Mouse (Mus musculus) cerebellum, adult 9-10 months (tissue): ENCODE data around the gene Sobp.
A peak's percentile ranks its signal among the peaks of the same experiment; 100 is the strongest.

ENCODE experiments used
- DNase-seq: peaks from one replicate; pipeline ENCODE4 v3.0.0; 2022

Gene Sobp

DNA sequence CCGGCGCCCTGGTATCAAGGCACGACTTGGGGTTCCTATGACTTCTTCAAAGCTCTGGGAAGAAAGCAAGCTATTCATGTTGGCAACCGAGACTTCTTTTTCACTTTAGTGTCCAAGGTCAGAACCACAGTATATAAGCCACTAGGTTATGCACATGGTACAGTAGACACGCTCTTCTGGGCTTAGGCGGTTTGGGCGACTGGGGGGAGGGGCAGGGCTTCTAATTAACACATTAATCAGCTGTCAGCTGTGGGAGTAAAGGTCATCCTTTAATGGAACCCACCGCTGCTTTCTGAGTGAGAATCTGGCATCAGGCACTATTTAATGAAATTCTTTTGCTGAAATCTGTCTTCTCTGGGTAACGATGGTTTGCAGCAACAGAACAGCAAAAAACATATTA lies 147.3 kb downstream of the Sobp start:
- no peak for DNase-seq

DNA sequence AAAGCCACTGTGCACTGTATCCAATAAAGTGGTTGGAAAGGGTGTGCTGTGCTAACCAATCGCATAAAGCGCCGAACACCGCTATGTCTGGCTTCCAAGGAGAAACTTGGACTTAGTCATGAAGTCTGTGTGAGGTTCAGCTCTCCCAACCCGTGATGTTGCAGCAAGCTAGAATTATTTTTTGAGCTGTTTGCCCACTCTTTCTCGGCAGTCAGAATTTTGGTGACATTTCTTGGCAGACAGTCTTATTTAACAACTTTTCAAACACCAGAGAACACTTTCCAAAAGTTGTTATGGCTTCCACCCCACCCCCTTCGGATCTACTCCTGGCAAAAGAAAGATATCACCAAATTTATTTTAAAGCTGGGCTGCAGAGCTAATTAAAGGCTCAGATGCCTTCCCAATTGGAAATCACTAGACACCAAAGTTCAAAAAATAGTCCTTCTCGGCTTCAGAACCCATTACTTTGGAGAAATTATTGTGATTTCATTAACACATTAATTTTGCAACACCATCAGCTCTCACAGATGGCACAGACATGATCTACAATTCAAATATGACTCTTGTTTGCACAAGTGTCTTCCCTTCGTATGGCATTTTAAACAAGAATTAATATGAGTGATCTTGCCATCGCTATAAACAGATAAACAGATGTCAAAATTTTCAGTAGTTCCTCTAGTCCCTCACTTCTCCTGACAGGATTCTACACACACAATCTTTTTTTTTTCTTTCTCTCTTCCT lies 150.7 kb downstream of the Sobp start:
- DNase-seq, result no peak

DNA sequence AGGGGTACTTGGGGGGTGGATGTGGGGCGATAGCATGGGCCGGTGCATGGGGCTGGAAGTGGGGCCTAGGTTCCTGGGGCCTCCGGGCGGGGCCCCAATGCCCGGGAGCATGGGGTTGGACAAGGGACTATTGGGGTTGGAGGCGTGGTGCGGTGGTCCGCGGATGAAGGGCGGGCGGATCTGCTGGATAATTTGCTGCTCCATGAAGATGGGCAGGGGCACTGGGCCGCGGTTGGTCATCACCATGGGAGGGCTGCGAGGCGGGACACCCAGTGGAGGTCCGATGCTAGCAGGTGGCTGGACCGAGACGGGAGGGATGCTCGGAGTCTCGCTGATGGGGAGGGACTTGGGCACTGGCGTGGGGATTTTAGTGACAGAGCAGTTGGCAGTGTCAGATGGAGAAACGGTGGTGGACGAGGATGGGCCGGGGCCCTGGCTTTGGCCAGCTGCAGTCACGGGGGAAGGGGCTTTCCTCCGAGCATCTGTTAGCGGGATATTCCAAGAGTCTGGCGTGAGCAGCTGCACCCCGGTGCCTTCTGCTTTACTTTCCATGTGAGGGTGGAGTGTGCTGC lies 152.1 kb downstream of the Sobp start:
- peak; percentile 38 for DNase-seq

GRCm38 (mm10) chr10:43021512-43022116 lies 152.7 kb downstream of the Sobp start:
- peak; percentile 55 for DNase-seq

- DNase-seq, result peak; percentile 71
Measured at GRCm38 (mm10) chr10:43021017-43021416, 153.3 kb downstream of the Sobp start.

DNA sequence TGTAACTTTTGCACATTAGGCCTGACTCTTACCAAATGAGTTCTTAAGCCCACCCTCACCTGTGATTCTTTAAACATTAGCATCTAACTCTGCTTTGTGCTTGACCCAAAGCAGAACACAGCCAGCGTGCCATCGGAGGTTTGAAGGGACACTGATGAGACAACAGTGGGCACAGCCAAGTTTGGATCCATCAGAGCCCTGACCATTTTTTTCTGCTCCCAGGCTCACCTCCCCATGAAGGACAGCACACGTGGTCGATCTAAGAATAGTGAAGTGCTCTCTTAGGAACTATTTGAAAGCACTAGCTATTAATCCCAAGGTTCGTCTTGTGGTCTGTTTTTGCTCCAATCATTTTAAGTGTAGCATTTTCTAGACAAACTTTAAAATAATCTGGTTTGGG lies 159.5 kb downstream of the Sobp start:
- no peak for DNase-seq

DNA sequence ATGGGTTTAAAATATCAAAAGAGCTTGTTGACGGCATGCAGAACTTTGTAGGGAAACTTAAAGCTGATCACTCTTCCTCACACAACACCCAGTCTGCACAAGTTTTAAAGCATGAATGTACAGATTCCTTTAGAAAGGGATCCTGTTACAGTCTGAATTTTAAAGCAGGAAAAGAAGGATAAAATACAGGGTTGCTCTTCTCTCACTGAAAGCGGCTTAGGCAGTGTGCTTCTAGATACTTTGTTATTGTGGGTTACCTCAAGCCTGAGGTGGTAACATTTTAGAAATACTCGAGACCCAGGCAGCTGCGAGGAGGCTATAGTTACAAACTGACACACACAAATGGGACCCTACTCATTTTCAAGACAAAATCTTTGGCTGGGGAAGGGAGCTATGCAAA lies 160.0 kb downstream of the Sobp start:
- no peak for DNase-seq

- DNase-seq, result no peak
Measured at GRCm38 (mm10) chr10:43008116-43008515, 166.2 kb downstream of the Sobp start.

DNA sequence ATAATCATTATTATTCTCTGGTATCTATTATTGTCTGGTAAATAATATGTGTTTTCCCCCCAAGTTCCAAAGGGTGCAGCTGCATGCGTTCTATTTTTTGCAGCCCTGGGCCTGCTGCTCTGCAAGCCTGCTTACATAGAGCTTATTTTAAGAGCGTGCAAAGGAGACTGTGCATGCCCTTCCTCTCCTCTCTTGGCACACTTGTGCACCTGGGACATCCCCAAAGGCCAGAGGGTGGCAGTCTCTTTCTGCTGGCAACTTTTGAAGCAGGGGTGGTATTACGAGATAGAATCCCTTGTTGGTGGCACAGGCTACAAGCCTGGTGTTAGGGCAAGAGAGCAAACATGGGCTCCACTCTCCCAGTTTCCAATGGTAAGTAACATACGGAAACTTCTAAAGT lies 167.8 kb downstream of the Sobp start:
- no peak for DNase-seq

GRCm38 (mm10) chr10:43005677-43006076 lies 168.7 kb downstream of the Sobp start:
- no peak for DNase-seq

GRCm38 (mm10) chr10:43005031-43005430 lies 169.3 kb downstream of the Sobp start:
- no peak for DNase-seq

GRCm38 (mm10) chr10:43004174-43004734 lies 170.1 kb downstream of the Sobp start:
- no peak for DNase-seq

GRCm38 (mm10) chr10:43003466-43003757 lies 170.9 kb downstream of the Sobp start:
- no peak for DNase-seq

DNA sequence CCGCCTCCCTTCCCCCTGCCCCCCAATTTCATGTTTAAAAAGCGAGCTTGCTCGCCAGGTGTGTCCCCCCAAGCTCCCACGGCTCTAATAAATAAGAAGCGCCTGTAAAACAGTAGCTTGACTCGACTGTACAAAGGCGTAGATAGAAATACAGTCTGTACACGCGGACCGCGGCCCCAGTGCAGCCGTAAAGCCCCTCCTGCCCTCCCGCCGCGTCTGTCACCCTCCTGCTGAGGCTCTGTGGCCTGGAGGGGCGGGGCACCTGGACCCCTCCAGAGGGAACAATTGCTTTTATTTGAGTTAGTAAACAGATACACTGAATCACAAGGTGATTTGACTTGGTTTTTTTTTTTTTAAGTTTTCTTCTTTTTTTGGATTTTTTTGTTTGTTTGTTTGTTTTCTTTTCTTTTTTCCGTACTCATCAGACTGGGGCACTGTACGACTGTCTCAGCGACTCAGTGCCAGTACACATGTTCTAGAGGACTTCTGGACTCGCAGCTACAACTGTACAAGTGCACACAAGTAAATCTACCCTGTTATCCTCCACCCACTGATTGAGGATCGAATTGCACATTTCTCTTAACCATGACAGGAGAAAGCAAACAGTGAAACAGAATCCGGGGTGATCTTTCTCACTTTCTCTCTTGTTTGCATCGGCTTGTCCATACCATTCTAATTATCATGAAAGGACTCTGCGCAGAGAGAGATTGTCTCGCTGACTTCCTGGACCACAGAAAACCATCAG lies 171.4 kb downstream of the Sobp start:
- DNase-seq, result no peak

DNA sequence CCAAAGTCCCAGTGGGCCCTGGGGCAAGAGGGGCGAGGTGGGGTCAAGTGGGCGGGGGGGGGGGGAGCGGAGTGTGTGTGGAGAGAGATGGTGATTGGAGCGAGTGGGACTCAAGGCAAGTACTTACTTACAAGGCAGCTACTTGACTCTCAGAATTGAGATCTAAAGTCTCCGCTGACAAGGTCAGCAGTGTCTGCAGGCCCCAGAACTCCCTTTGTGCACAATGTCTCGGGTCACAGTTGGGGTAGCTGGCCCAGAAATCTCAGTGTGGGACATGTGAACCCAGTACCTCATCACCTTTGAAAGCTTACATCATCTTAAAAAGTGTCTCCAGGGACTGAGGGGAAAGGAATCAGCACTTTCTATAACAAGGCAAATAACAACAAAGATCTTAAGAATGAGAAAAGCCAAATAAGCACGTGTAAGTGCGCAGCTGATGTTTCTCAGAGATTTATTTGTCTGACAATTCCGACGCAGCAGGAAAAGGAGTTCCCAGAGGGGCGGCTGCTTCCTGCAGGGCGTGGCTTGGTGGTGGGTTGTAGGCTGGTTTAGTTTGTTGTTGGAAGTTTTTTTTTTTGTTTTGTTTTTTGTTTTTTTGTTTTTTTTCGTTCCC lies 172.2 kb downstream of the Sobp start:
- DNase-seq, result no peak

GRCm38 (mm10) chr10:43001433-43001832 lies 172.9 kb downstream of the Sobp start:
- no peak for DNase-seq

- no peak for DNase-seq
Measured at GRCm38 (mm10) chr10:42999324-42999723, 175.0 kb downstream of the Sobp start.

DNA sequence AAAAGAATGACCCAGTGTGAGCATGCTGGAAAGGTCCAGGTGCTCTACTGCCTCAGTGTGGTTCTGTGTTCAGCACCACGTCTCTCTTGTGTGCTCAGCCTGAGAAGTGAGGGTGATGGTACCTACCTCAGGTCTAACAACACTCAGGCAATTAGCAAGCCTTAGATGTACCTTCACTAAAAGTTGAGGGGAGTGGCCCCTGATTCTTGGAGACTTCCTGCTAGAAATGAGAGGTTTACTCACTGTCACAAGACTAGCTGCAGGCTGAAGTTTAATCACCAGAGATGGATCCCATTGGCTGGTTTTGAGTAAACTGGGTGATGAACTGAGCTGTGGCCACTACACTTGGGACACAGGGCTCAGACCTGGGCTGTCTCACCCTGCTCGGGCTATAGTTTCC lies 177.1 kb downstream of the Sobp start:
- DNase-seq, result no peak

GRCm38 (mm10) chr10:42995484-42995895 lies 178.8 kb downstream of the Sobp start:
- DNase-seq, result no peak

DNA sequence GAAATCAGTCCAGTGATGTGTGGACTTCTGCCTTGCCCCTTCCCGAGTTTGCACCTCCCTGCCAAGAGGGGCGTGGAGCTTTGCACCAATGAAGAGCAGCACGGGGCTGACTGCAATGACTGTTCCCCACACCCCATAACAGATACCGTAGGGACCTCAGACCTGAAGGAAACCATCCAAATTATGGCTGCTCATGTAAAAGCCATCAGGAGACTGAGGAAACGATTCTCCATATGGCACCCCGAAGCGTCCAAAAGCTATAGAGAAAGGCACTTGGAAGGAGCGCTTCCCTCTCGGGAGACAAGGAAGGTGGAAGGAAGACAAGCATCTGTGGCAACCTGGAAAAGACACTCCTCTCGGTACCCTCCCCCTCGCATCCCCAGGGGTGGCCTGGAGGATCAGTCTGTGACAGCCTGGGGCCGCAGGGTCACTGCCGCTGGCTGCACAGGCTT lies 180.0 kb downstream of the Sobp start:
- DNase-seq, result peak; percentile 44

GRCm38 (mm10) chr10:42991018-42991417 lies 183.3 kb downstream of the Sobp start:
- DNase-seq, result no peak

- DNase-seq, result peak; percentile 70
Measured at GRCm38 (mm10) chr10:42989910-42990309, 184.4 kb downstream of the Sobp start.

DNA sequence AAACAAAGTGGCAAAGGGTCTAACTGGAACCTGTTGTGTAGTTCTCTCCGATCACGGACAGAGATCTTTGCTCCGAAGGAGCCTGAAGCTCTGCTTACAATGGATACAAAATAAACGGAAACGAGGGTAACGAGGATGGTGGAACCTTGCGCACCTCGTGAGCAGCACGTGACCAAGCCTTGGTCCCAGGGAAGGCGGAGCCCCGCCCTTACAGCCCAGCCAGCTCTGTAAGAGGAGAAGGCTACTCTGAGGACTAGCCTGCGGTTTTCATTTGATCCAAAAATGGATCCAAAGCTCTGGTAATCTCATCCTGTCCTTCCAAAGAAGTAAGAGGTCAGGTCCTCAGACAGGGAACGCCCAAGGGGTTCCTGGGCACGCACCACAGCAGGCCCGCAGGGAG lies 185.7 kb downstream of the Sobp start:
- DNase-seq, result no peak
